Mouse (Mus musculus) thymus, adult 18-20 months (tissue): Measurements from ENCODE around the gene Tenm4.

Experiments
- DNase-seq, 2 experiments: peaks; one replicate each; pipeline ENCODE4 v3.0.0; 2022; ENCODE audit warnings: mixed read lengths in 2 of 2

Tenm4 gene

DNA sequence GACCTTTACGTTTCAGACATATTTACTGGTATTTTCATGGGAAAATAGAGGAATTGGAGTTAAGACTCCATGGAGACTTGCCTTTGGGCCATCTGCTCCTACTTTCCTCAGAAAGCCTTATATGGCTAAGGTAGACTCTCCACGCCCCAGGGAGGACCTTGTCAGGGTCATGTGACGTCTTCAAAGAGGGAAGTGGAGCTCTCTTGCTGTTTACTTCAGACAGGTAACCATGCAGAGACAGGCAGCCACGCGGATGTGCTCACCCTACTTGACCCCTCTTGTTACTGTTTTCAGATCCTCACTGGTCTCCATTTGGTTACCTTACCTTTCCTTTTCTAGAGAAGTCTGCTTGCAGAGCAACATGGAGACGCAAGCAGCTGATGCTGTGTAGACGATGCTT, 535.5 kb downstream of the Tenm4 start:
- no peak for DNase-seq

DNA sequence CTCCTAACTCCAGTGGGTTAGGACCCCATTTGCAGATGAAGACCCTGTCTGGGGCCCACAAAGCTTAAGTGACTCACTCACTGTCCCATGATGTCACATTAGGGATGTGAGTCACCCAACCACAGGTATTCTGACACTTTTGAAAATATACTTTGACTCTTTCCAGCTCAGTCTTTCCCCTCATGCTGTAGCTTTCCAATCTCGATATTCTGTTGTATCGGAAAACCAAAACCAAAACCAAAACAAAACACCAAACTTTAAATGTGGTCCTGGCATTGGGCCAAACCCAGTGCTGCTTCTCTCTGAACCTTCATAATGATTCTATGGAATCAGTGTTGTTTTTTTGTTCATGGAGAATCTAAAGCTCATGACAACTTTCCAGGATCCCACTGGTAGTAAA, 536.1 kb downstream of the Tenm4 start:
- no peak for DNase-seq

DNA sequence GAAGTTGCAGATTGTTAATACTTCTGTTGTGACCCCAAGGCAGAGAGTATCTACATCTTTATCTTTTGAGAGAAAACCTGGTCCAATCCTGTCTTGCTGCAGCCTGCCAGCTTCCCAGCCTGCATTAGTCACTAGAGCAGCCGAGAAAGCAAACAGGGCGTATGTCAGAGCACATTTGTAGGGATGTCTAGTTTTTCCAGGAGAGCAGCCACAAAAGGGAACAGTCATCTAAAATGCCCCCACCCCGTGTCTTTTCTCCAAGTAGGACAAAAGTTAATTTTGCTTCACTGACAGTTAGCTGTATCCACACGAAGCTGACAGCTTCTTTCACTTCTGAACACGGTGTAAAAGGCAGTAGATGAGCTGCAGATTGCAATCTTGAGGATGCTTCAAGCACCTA, 537.0 kb downstream of the Tenm4 start:
- no peak for DNase-seq

DNA sequence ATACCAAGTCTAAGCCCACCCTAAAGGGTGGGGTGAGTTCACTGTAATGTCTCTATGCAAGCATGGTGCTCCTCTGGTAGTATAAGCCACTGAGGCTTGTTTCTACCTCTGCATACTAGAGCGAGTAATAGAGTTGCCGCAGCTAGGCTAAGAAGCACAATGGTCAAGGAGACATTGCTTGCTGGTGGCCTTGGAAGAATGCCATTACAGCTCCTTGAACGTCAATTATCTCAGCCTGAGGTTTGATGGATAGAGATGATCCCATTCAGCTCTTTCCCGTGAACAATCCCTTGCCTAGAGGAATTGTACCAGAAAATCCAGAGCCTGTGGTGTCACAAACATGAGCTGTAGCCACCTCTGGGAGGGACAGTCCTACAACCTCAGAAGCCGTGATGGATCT, 537.5 kb downstream of the Tenm4 start:
- no peak for DNase-seq

DNA sequence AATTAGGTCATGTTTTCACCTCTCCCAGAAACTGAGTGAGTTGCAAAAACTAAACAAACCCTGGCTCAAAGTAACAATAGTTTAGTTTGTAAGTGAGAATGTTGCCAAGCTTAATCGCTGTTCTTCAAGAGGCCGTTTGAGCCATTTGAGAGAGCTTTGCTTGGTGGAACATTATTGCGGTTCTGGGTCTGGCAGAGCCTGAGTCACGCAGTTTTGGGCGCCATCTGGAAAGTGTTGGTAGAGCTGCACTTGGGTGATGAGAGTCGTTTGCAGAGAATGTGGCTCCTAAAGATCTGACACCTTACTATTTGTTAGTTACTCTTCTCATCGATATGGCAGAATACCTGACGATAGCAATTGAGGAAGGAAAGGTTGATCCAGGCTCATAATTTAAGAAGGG, 537.9 kb downstream of the Tenm4 start:
- DNase-seq = no peak

DNA sequence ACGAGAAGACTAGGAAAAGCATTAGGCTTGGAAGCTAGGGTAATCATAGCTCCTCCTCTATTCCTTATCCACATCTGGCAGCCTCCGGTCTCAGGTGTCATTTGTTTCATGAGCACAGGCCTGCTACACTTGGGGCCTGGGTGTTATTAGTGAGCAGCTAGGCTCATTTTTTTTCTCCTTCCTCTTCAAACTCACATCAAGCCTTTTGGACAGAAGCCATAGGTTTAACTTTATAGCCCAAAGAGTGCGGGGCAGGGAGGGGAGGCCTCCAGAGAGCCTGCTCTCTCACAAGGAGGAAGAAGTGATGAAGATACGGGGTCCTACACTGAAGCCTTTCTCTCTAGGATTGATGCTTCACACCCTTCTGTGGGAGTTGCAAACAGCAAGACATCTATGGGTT, 538.8 kb downstream of the Tenm4 start:
- no peak for DNase-seq

DNA sequence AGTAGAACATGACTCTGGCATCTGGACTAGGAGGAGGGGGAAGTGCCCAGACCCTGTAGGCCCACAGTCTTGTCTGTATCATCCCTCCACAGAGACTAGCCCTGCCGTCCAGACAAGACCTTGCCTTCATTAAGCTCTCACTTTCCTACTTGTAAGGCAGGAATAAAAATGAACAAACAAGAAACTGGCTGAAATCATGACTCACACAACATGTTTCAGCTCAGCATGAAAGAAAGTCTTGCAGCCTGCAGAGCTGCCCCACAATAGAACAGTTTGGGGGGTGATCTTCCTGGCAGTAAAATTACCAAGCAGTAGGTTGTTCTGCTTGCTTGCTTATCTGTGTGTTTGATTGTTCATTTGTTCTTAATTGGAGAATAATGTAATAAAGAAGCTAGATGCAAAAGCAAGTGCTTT, 539.6 kb downstream of the Tenm4 start:
- no peak for DNase-seq

DNA sequence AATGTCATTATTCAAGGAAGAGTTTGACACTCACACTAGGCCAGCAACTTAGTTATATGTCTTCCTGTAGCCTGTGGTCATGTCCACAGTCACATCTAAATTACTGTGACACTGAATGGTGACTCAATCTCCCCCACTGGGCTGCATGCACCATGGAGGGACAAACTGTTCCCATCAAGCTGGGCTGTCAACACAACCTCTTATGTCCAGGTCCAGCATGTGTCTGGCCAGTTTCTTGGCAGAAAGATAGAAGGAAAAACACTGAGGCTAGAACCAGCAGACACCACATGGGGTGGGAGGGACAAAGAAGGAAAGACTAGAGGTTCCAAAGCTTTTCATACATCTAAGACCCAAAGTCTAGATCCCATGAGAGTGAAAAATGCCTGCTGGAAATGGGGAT, 541.8 kb downstream of the Tenm4 start:
- DNase-seq = no peak

DNA sequence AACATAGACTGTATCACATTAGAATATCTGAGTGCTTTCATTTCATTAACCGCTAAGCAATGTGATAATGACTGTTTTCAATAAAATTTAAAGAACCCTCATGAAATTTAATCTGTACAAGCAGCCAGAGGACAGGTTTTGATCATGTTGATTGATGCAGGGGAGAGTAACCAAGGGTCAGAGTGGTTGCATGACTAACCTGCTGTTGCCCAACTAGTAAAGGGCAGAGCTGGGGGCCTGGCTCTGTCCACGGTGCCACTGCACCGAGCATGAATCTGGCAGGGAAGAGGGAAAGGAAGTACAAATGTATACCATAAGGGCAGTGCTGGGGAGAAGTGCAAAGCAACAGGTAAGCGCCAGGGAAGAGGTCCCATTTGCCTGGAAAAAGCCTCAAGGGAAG, 545.9 kb downstream of the Tenm4 start:
- DNase-seq = no peak

DNA sequence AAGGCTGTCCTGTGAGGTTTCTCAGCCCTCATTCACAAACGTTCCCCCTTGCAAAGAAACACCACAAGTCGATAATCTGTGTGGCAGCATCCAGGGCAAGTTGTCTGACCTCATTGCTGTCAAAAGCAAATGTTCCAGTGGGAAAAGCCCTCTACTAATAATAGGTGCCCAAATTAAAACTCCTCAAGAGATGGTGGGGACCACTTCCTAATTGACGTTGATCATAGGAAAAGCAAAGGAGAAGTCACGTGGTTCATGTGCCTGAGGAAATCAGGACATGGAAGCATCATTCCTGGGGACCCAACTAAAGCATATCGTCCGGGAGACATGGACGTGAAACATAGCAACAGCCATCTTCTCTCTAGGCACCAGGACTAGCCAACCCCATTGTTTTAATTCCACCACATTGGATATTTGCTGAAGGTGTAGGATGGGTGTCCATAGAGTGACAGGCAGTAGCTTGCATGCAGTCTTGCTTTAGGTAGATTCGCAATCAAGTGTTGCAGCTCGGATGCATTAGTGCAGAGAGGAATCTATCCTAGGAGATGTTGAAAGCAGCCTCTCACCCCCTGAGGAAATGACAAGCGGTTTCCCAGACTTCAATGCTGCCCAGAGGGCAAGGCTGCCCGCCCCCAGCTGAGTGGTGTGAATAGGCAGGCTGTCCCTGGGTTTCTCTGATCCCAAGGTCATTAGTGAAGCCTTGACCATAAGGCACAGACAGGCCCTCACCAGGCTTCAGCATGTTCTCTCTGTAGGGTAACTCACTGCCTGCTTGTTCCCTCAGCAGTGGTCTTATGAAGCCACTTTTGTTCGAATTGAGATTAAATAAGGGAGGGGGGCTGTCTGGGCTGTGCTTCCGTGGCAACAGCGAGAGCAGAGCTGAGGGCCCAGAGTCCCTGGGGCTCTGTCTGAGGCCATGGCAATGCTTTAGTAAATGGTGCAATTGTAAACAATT, 547.4 kb downstream of the Tenm4 start:
- DNase-seq = no peak

DNA sequence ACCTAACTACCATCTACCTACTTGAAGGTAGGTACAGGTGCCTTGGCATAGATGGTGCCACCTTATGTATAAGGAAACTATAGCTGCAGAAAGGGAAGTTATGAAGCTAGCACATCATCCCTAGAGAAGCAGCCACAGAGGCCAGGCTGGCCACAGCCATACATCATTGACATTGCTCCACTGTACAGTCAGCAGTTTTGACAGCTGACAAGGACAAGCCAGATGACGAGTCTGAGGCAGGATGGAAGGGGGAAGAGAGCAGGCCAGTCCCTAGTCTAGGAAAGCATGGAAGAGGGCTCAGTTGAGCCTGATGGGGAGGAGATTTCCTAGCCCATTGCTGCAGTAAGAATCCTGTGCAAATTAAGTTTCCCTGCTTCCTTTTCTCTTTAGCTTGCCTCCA, 548.9 kb downstream of the Tenm4 start:
- DNase-seq = no peak

DNA sequence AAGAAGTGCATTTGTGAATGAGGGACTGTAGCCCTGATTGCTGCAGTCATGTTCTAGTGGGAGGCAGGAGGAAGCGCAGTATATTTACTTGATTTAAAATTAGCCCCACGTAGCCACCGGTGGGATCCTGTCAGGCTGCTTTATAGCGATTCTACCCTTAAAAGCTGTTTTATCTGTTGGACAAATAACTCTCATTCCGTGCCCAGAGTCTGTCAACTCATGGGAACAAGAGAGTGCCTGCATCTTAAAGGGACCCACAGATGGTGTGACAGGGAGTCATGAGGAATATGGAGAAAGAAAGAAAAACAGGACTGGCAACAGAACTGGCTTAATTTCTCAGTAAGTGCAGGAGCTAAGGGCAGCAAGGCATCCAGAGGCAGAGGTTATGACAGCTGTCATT, 549.4 kb downstream of the Tenm4 start:
- no peak for DNase-seq

DNA sequence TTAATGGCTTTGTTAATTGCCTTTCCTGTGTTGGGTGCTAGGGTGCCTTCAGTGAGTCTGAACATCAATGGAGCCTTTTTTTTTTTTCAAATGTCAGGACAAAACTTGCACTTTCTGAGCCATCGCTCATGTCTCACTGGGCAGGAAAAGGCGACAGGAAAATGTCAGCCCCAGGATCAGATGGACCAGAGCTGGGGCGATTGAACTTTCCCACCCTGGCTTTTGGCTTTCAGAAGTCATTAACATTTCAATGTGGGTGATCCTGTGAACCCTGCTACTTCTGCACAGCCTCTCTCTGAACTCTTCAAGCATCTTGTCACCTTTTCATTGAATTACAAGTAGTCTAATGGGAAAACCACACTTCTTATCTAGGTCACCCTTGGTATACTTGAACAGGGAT, 551.8 kb downstream of the Tenm4 start:
- DNase-seq = no peak

DNA sequence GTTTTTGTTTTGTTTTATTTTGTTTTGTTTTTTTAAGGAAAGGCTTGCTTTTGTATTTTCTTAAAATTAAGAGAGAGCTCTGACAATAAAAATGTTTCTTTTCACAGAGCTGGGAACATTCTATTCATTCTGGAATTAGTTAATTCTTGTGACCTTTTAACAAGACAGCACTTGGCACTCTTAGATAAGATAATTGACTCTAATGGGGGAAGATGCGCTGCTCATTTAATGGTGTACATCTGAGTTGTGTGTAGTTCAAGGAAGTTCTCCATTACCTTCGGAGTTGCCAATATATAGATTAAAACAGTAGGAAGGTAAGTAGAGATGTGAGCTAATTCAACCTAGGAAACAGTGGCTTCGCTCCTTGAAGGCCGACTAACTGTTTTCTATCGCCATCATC, 554.6 kb downstream of the Tenm4 start:
- no peak for DNase-seq

DNA sequence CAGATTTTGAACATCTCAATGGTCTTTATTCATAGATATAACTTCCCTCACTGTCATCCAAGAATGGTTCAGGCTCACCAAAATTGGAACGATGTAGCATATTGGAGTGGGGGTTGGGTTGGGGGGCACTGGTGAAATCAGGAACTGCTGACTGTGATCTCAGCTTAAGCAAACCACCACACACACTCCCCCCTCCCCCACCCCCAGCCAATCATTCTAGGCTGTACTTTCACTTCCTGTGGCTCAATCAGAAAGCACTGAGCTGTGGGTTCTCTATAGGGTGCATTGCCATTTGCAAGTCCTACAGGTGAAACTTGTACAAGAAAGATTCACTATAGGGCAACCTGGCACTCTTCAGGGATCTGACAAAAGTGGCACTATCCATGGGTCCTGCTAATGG, 559.3 kb downstream of the Tenm4 start:
- no peak for DNase-seq

DNA sequence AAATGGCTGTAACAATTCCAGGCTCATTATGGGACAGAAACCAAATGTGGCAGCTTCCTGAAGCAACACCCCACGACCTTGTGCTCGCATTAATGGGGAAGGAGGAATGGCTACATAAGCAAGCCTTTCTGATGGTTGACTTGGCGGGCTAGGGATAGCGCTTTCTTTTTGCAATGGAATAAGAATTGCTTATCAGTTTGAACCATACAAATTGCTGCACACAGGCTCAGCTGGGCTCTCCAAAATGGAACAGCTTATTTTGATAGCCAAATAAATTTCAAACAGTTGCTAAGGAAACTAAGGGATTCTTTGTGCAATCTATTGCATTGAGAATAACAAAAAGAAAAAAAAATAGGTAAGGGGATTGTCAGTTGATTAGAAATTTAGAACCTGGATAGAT, 560.9 kb downstream of the Tenm4 start:
- no peak for DNase-seq

DNA sequence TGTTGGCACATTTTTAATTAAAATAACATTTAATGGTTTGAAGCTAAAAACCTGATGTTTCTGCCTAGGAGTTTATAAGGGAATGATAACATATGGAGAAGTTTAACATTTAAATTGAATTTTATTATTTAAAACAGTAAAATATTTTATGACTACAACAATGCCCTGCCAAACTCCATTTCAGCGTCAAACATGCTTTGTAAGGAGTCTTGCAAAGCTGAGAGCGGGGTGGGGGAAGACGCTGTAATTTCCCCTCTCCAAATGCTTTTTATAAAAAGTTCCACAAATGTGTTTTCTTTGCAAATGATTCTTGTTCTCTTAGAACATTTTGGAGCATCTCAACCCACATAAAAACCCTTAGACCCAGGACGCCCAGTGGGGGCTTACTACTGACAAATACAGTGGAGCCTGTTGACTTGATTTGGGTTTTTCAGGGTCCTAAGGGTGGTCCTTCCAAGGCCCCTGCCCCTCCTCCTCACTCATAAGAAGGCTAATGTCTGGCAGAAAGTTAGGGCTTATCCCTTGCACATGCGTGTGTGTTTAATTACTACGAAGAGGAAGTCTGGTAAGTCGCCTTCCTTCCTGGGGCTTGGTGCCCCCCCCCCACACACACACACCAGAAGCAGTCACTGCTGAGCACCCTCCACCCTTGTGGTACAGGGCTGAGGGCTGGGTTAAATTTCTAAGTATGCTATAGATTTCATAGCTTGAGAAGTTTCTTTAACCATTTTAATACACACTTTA, 563.4 kb downstream of the Tenm4 start:
- DNase-seq = no peak

DNA sequence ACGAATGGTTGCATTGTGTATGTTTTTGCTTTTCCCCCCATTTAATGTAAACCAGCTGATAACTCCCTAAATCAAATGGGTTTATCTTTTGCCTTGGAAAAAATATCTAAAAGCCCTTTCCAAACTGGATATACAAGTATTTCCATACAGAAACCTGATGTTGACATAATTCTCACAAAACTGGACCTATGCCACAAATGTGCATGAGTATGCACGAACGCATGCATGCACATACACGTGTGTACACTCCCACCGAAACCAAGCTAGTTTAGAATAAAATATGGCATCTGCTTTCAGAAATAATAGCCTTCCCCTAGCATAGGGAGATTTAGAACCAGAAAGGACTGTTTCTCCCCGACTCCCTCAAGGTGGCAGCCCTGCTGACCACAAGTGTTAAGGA, 569.6 kb downstream of the Tenm4 start:
- DNase-seq = no peak

DNA sequence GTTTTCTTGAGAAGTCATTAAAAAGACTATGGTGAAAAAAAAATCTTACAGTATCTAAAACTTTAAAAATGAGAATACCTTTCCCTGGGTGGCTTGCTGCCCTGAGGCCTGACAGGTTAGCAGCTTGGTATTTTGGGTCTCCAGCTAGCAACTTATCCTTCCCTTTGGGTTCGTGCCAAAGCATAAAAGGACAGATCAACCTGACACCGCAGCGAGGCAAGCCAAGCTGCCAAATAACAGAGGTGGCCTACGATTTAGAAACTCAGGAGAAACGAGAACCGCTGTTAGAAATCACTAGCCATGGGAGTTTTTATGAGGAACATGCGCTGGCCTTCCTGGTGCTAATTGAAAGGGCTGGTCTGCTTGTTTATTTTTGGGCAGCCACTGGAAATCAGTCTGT, 571.2 kb downstream of the Tenm4 start:
- no peak for DNase-seq

DNA sequence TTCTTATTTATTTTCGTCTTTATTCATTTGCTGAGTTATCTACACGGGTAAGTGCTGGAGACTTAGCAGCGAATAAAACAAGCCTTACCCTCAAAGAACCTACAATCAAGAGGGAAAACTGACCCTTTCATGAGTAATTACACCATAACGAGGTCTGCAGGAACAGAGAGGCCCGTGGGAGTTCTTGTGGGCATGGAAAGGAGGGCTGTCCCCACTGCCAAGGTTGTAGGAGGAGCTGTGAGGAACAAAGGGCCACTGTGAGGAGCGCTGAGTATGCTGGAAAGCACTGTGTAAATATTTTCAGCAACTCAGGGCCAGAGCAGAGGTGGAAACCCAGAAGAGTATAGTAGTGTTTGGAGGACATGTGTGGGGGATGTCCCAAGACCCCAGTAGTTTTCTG, 574.9 kb downstream of the Tenm4 start:
- DNase-seq = no peak

DNA sequence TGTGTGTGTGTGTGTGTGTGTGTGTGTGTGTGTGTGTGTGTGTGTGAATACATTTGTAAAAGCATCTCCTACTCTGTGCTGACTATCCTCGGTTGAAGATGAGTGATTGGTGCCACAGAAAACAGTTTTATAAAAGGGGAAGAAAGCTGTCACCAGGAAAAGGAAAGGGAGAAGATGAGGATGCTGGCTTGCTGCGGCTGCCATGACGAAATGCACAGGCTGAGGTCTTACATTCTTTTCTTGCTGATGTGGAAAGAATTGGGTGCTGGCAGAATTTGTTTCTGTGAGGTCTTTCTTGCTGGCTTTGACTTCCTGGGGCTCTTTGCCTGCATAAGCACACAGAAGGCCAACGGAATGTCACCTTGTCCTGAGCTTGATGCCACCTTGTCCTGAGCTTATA, 575.7 kb downstream of the Tenm4 start:
- no peak for DNase-seq

DNA sequence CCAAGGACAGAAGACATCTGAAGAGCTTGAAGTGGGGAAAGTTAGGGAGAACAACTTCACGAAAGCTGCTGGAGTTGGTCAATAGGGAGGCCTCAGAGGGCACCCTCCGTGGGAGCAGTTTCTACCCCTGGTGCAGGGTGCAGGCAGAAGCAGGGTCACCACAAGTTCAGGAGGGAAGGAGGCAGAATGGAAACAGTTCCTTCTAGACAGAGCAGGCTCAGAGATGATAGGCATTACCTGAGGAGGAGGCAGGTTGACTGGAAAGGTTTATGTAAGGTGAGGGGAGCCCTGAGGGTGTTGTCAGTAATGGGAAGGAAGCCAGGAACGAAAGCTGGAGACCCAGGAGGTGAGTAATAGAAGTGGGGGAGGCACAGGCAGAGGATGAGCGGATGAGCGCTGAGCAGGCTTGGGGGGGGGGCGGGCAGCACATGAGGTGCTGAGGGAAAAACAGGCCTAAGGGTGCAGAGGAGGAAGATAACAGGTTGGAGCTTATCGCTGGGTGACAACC, 577.5 kb downstream of the Tenm4 start:
- no peak for DNase-seq

DNA sequence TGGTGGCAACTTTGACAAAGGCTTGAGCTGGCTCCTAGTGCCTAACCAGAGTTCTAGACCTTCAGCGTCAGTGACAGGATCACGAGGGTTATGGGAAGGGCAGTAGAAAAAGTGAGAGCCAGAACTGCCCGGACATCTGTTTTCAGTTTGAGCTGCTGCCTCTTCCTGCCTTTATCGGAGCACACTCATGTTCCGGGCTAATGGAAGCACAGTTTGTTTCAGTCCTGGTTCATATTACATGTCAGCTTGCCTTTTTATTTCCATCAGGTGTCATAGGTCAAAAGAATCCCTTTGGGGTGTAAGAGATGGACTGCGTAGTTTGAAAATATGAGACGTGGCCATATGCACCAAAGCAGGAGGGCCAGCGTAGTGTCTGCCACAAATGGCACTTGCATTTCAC, 578.7 kb downstream of the Tenm4 start:
- no peak for DNase-seq

DNA sequence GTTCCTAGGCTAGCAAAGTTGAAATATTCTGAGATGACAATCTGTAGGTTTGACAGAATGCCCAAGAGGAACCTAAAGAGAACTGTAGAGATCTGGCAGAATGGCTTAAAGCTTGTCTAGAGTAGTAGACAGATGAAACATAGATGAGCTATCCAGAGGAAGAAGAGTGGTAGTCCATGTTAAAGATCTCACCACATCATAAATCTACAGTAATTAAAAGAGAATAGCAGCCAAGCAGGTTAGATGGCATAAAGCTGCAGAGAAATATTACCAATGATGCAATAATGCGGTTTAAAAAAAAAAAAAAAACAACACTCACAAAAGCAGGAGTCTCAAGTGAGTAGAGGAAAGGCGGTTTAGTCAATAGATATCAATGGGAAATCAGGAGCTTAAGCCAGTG, 580.2 kb downstream of the Tenm4 start:
- no peak for DNase-seq
